In the genomic region with DNA sequence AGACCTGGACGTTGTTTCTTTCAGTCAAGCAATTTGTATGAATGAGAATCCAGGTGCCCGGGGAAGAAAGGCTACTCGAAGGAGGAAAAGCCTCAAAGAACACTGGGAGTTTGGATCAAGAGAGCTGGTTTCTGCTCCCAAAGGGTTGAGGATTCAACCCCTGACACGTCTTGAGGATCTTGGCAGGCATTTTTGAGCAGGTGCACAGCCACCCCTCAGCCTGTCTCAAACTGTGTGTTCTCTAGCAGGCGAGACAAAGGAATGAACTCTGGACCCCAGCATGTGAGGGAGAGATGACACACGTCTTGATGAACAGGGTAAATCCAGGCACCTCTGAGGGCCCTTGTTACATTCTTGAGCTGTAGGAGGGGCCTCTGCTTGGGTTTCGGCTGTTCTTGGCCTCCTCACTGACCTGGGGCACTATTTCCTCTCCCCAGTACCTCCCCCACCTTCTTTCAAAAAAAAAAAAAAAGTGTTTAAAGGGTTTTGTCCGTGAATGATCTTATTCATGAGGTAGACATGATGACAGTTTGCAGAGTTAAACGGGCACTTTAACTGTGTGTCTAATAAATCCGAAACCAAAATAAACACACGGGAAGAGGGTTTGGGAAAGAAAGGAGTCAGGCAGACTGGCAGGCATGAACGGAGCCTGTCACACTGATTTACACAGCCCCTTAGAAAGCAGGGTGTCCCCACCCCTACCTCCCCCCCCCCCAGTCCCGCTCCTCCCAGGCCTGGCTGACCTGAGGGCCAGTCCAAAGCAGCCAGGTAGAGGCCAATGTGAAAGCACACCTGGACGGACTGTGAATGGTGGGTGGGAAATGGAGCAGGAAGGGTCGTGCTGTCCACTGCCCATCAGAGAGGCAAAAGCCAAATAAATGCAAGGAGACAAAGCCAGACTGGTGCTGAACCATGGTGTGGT, we compare ENCODE assay signal across 17 mouse cellular contexts.
DNase-seq lines count a peak whose midpoint lies in the region; ATAC-seq lines count a peak whose summit lies in the region.
"Had no signal": no experiment of that assay in that cellular context is flagged by ENCODE, and none has a peak within 500 bp of the region (broad histone marks: within the 10 kb centered on the region; RNA-seq: fewer than 3 reads in every experiment).

No protein-coding gene starts in this region.

- no peak overlapping the region for H3K9ac ChIP-seq in kidney, embryonic 14.5 days (ENCODE audit: low read depth, low read length)
- H3K9ac ChIP-seq in midbrain, embryonic 11.5 days (ENCODE audit: low read length), result no peak overlapping the region
- no peak overlapping the region for H3K9ac ChIP-seq in midbrain, embryonic 16.5 days (ENCODE audit: low read depth, low read length)
- H3K9ac ChIP-seq in limb, embryonic 12.5 days (replicated peaks), result no peak overlapping the region
- H3K9ac ChIP-seq: hindbrain, embryonic 13.5 days had no signal

- peak; percentile 75 for ATAC-seq in kidney, embryonic 14.5 days (ENCODE audit: low FRiP score, low TSS enrichment)
- ATAC-seq in midbrain, embryonic 11.5 days (ENCODE audit: low FRiP score), result 0 out of 2 replicates have a peak, but pooled peaks have one; percentile 48
- ATAC-seq in midbrain, embryonic 16.5 days, result no peak
- no peak for ATAC-seq in limb, embryonic 12.5 days (ENCODE audit: insufficient number of reproducible peaks, insufficient read depth, low FRiP score, low TSS enrichment, low read depth)
- ATAC-seq: forebrain, embryonic 14.5 days had no signal

- H3K4me3 ChIP-seq in kidney, embryonic 14.5 days (ENCODE audit: low read length), result no peak overlapping the region
- H3K4me3 ChIP-seq in midbrain, embryonic 11.5 days (ENCODE audit: low read depth, low read length), result no peak overlapping the region
- H3K4me3 ChIP-seq in midbrain, embryonic 16.5 days (ENCODE audit: low read depth, low read length), result no peak overlapping the region
- H3K4me3 ChIP-seq in limb, embryonic 12.5 days (replicated peaks), result no peak overlapping the region
- H3K4me3 ChIP-seq: hindbrain, embryonic 13.5 days had no signal

- H3K4me2 ChIP-seq in kidney, embryonic 14.5 days (replicated peaks; ENCODE audit: low read depth, low read length), result no peak overlapping the region; the same call in 1 of the 2 replicates
- H3K4me2 ChIP-seq in midbrain, embryonic 11.5 days, result no peak overlapping the region
- H3K4me2 ChIP-seq in midbrain, embryonic 16.5 days (ENCODE audit: low read length), result no peak overlapping the region
- H3K4me2 ChIP-seq in limb, embryonic 12.5 days, result no peak overlapping the region; the same call in 1 of the 2 replicates
- H3K4me2 ChIP-seq: hindbrain, embryonic 13.5 days had no signal

- H3K27ac ChIP-seq in kidney, embryonic 14.5 days (ENCODE audit: low read depth, low read length), result no peak overlapping the region
- H3K27ac ChIP-seq in midbrain, embryonic 11.5 days (ENCODE audit: low read depth, low read length), result no peak overlapping the region
- no peak overlapping the region for H3K27ac ChIP-seq in midbrain, embryonic 16.5 days (ENCODE audit: low read length)
- peak overlapping the region; percentile 53; the same call in 1 of the 2 replicates for H3K27ac ChIP-seq in limb, embryonic 12.5 days
- H3K27ac ChIP-seq: hindbrain, embryonic 13.5 days had no signal

- 24% methylated on average over 15 of the region's 15 CpGs for WGBS in kidney, embryonic 14.5 days
- 51% methylated on average over 15 of the region's 15 CpGs for WGBS in midbrain, embryonic 11.5 days
- 47% methylated on average over 15 of the region's 15 CpGs for WGBS in midbrain, embryonic 16.5 days
- 45% methylated on average over 15 of the region's 15 CpGs for WGBS in limb, embryonic 12.5 days

- H3K27me3 ChIP-seq in kidney, embryonic 14.5 days (ENCODE audit: control insufficient read depth, insufficient read depth, low read length), result no peaks in the 10 kb centered on the region; the same call in 1 of the 2 replicates
- H3K27me3 ChIP-seq in midbrain, embryonic 11.5 days (ENCODE audit: control insufficient read depth, insufficient read depth, low read length), result no peaks in the 10 kb centered on the region
- no peaks in the 10 kb centered on the region for H3K27me3 ChIP-seq in midbrain, embryonic 16.5 days (ENCODE audit: control insufficient read depth, insufficient read depth, low read depth, low read length)
- no peaks in the 10 kb centered on the region for H3K27me3 ChIP-seq in limb, embryonic 12.5 days
- H3K27me3 ChIP-seq: hindbrain, embryonic 13.5 days had no signal

- no peak for DNase-seq in kidney, postnatal 14 days
- no peak for DNase-seq in midbrain, embryonic 11.5 days (ENCODE audit: low spot score, missing footprints)
- DNase-seq in cerebellum, postnatal 14 days, result no peak
- DNase-seq in retina, embryonic 14.5 days (ENCODE audit: low spot score), result no peak
- DNase-seq in adrenal gland, postnatal 25 days, result no peak
- DNase-seq: adrenal gland, postnatal 14 days; cerebellum, adult 9-11 months; heart, adult 18-20 months; kidney, postnatal 10 days; layer of hippocampus, adult 9-11 months; spleen, adult 18-20 months; thymus, postnatal 4 days had no signal

- no peaks in the 10 kb centered on the region for H3K36me3 ChIP-seq in kidney, embryonic 14.5 days (ENCODE audit: control insufficient read depth, insufficient read depth, low read length)
- H3K36me3 ChIP-seq in midbrain, embryonic 11.5 days (ENCODE audit: control insufficient read depth, insufficient read depth, low read length), result no peaks in the 10 kb centered on the region
- H3K36me3 ChIP-seq in midbrain, embryonic 16.5 days (ENCODE audit: control insufficient read depth, insufficient read depth, low read length), result no peaks in the 10 kb centered on the region
- H3K36me3 ChIP-seq in limb, embryonic 12.5 days, result no peaks in the 10 kb centered on the region
- H3K36me3 ChIP-seq: hindbrain, embryonic 13.5 days had no signal

- H3K4me1 ChIP-seq in kidney, embryonic 14.5 days (ENCODE audit: control insufficient read depth, insufficient read depth, low read length), result peaks cover 11% of the 10 kb centered on the region; the same call in 1 of the 2 replicates
- H3K4me1 ChIP-seq in midbrain, embryonic 11.5 days (ENCODE audit: control insufficient read depth, insufficient read depth, low read length), result no peaks in the 10 kb centered on the region
- no peaks in the 10 kb centered on the region; the same call in 1 of the 2 replicates for H3K4me1 ChIP-seq in midbrain, embryonic 16.5 days (ENCODE audit: control insufficient read depth, insufficient read depth, low read length)
- peaks cover 19% of the 10 kb centered on the region for H3K4me1 ChIP-seq in limb, embryonic 12.5 days (replicated peaks)
- H3K4me1 ChIP-seq: hindbrain, embryonic 13.5 days had no signal

- H3K9me3 ChIP-seq in kidney, embryonic 14.5 days (ENCODE audit: control insufficient read depth, low read length), result no peaks in the 10 kb centered on the region
- no peaks in the 10 kb centered on the region for H3K9me3 ChIP-seq in midbrain, embryonic 11.5 days (ENCODE audit: control insufficient read depth, low read length)
- no peaks in the 10 kb centered on the region for H3K9me3 ChIP-seq in midbrain, embryonic 16.5 days (replicated peaks; ENCODE audit: control insufficient read depth, low read length, poor library complexity, severe bottlenecking)
- no peaks in the 10 kb centered on the region for H3K9me3 ChIP-seq in limb, embryonic 12.5 days
- H3K9me3 ChIP-seq: hindbrain, embryonic 13.5 days had no signal

Comparison
In these comparisons a context has a peak if more than half of its experiments do, and no peak if none do; other contexts are left out.
1. ATAC-seq: peak in kidney, embryonic 14.5 days (single experiment) and midbrain, embryonic 11.5 days (single experiment); none in midbrain, embryonic 16.5 days (single experiment) and limb, embryonic 12.5 days (single experiment).